Mouse (Mus musculus) c-Kit-positive CD71-negative TER-119-negative erythroid progenitor cells, embryonic 14.5 days (primary cell): Measurements from ENCODE around the gene Wdr91.

Experiments
- DNase-seq: peaks from one replicate; pipeline ENCODE4 v3.0.0-alpha.2; 2013; ENCODE audit warnings: low read depth

The Wdr91 gene

GRCm38 (mm10) chr6:34862791-34863403, 47.8 kb downstream of the Wdr91 start, which contains the start of gene Tmem140:
Gene Tmem140, plus strand, starts transcription at chr6:34863146.
- no peak for DNase-seq

- no peak for DNase-seq
These were observed 48.3 kb downstream of the Wdr91 start for GRCm38 (mm10) chr6:34862381-34862780.

GRCm38 (mm10) chr6:34861546-34862053, 49.1 kb downstream of the Wdr91 start:
- no peak for DNase-seq

GRCm38 (mm10) chr6:34832352-34832751, 78.3 kb downstream of the Wdr91 start:
- no peak for DNase-seq
